Mouse (Mus musculus): ENCODE data around the gene Pcsk4. TPM values are rescaled to one million over a fixed set of nuclear protein-coding genes. Genes with fewer than 3 reads are reported as not detected.
A peak's percentile ranks its signal among the peaks of the same experiment; 100 is the strongest.

Pcsk4 gene
- polyA plus RNA-seq, 1 experiment from 2014 or later = 8.2 TPM

DNA sequence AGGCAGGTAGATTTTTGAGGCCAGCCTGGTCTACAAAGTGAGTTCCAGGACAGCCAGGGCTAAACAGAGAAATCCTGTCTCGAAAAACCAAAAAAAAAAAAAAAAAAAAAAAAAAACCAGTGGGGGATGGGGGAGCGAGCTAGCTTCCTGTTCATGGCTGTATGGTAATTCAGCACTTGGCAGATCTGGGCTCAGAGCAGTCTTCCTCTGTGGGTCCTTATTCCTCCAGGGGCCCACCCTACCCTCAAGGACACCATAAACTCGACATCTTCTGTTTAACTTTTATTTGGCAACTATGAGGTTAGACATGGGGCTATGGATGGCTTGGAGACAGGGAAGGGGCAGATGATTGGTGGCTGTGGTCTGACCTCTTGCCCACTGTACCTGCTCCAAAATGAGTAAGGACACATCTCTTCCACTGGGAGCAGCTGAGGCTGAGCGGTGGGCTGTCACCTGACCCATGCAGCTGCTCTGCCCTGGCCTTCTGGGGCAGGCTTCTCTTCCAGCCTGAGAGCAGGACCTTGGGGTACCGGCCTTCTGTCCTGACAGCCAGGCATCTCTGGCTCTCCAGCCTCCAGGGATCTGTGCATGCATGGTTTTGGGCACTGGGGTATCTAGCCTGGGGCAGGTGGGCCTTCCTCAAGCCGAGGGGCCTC lies 8.2 kb downstream of the Pcsk4 start:
- H3K4me1 ChIP-seq = peaks cover 59% of the 10 kb centered on the region
- no peak for ATAC-seq (ENCODE audit: low FRiP score)
- no peaks in the 10 kb centered on the region for H3K9me3 ChIP-seq (replicated peaks)
- peaks cover 2% of the 10 kb centered on the region; the same call in 1 of the 2 replicates for H3K27me3 ChIP-seq (replicated peaks)
- peaks cover 23% of the 10 kb centered on the region for H3K36me3 ChIP-seq
- no peak overlapping the region for H3K4me3 ChIP-seq (replicated peaks)
- no peak overlapping the region; the same call in 1 of the 2 replicates for H3K4me2 ChIP-seq
- WGBS = 78% methylated on average over 6 of the region's 6 CpGs
- H3K9ac ChIP-seq (replicated peaks) = no peak overlapping the region
- H3K27ac ChIP-seq (replicated peaks) = no peak overlapping the region

DNA sequence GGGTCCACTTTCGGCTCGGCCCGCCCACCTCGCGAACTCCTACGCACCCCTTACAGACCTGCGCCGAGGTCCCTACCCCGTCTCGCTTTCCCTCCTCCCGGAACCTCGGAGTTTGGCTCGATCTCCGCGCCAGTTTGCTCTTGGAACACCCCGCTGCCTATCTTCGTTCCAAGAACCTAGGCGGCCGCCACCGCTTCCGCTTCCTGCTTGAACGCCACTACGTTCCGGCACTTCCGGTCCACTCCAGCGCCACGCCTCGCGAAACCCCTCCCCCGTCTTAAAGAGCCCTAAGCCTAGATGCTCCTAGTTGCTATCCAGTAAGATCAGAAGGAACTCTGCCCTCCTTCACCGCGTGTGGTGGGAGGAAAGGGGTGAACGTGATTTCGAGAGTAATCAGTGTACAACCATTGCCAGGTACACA lies 8.9 kb downstream of the Pcsk4 start, which contains the start of gene 2310011J03Rik:
TSS of gene 2310011J03Rik (minus strand) at position 198 of the 421 bp plus-strand sequence.
- Histone ChIP-seq H3K4me3 (replicated peaks) (peak within 1 kb of the TSS; percentile 72), H3K27ac (replicated peaks) (peak within 1 kb of the TSS; percentile 76), H3K4me2 (peak within 1 kb of the TSS; percentile 96), H3K9ac (replicated peaks) (peak within 1 kb of the TSS; percentile 64), H3K36me3 (peaks cover 31% of the 10 kb centered on the region), H3K9me3 (replicated peaks) (no peaks in the 10 kb centered on the region), H3K27me3 (replicated peaks) (peaks cover 2% of the 10 kb centered on the region; the same call in 1 of the 2 replicates), H3K4me1 (peaks cover 67% of the 10 kb centered on the region)
- peak; percentile 71 for ATAC-seq (ENCODE audit: low FRiP score)
- WGBS = under 1% methylated on average over 34 of the region's 34 CpGs

DNA sequence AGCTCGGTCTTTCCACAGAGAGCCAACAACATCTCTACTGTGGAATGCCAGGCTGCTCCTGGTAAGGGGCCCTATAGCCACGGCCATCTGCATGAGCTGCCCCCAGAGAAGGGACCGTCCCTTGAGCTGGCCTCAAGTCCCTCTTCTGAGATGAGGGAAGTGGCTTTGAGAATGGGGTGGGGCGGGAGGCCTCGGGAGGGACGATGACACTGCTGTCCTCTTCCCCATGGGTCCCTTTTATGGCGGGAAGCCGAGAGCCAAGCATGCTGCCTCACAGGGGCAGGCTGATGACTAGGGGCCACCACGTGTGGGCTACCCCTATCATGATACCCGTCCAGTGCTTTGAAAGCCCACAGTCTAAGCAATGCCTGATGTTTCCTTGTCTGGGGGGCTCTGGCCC lies 12.3 kb downstream of the Pcsk4 start:
- H3K4me3 ChIP-seq (replicated peaks) = no peak overlapping the region
- H3K36me3 ChIP-seq = peaks cover 63% of the 10 kb centered on the region
- 34% methylated on average over 10 of the region's 10 CpGs for WGBS
- peaks cover 76% of the 10 kb centered on the region for H3K4me1 ChIP-seq
- H3K9me3 ChIP-seq (replicated peaks) = no peaks in the 10 kb centered on the region
- no peak overlapping the region for H3K4me2 ChIP-seq
- H3K9ac ChIP-seq (replicated peaks) = no peak overlapping the region
- no peaks in the 10 kb centered on the region for H3K27me3 ChIP-seq (replicated peaks)
- H3K27ac ChIP-seq (replicated peaks) = peak overlapping the region; percentile 3; the same call in 1 of the 2 replicates
- ATAC-seq (ENCODE audit: low FRiP score) = no peak

DNA sequence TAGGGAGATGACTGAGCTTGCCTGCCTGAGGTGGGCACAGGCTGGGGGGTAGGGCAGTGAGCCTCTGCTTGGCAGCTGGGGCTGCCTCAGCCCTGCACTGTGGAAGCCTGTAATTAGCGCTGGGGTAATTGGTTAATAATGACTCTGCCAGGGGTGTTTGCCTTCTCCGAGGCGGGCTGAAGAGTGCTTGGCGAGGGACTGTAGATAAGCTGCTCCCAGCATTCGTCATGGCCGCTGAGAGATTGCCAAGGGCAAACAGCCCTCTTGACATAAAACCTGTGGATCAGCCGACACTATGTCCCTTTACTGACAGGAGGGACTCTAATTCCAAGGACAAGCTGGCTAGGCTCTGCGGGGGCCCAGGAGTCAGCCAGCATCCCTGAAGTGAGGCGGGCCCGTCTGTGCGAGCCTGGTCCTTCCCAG lies 12.9 kb downstream of the Pcsk4 start:
- Histone ChIP-seq H3K36me3 (peaks cover 69% of the 10 kb centered on the region), H3K9me3 (replicated peaks) (no peaks in the 10 kb centered on the region), H3K27ac (replicated peaks) (0 out of 2 replicates have a peak overlapping the region, but pooled peaks have one; percentile 3), H3K9ac (replicated peaks) (no peak overlapping the region), H3K4me2 (no peak overlapping the region; the same call in 1 of the 2 replicates), H3K4me3 (replicated peaks) (no peak overlapping the region), H3K4me1 (peaks cover 73% of the 10 kb centered on the region), H3K27me3 (replicated peaks) (no peaks in the 10 kb centered on the region)
- 15% methylated on average over 11 of the region's 11 CpGs for WGBS
- ATAC-seq (ENCODE audit: low FRiP score) = no peak

DNA sequence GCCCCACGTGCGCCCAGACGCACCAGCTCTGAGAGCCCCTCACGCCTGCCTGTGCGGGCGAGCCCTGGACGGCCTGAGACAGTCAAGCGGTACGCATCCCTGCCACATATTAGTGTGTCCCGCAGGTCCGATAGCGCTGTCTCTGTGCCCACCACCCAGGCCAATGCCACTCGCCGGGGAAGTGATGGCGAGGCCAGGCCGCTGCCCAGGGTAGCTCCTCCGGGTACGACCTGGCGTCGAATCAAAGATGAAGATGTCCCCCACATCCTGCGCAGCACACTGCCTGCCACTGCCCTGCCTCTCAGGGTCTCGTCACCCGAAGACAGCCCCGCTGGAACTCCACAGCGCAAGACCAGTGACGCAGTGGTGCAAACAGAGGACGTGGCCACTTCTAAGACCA lies 14.0 kb downstream of the Pcsk4 start:
- no peak for ATAC-seq (ENCODE audit: low FRiP score)
- Histone ChIP-seq H3K27me3 (replicated peaks) (no peaks in the 10 kb centered on the region), H3K4me3 (replicated peaks) (no peak overlapping the region), H3K9me3 (replicated peaks) (no peaks in the 10 kb centered on the region), H3K4me1 (peaks cover 69% of the 10 kb centered on the region), H3K27ac (replicated peaks) (no peak overlapping the region), H3K4me2 (no peak overlapping the region), H3K9ac (replicated peaks) (no peak overlapping the region), H3K36me3 (peaks cover 79% of the 10 kb centered on the region)
- WGBS = 50% methylated on average over 27 of the region's 27 CpGs

DNA sequence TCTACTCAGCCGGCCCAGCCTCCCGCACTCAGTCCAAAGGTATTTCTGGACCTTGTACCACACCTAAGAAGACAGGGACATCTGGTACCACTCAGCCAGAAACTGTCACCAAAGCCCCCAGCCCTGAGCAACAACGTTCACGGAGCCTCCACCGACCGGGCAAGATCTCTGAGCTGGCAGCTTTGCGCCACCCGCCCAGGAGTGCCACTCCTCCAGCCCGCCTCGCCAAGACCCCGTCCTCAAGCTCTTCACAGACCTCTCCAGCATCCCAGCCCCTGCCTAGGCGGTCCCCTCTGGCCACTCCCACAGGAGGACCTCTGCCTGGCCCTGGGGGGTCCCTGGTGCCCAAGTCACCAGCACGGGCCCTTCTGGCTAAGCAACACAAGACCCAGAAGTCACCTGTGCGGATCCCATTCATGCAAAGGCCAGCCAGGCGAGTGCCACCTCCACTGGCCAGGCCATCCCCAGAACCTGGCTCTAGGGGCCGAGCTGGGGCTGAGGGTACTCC lies 14.8 kb downstream of the Pcsk4 start:
- Histone ChIP-seq H3K9me3 (replicated peaks) (no peaks in the 10 kb centered on the region), H3K4me2 (no peak overlapping the region), H3K4me1 (peaks cover 63% of the 10 kb centered on the region), H3K27ac (replicated peaks) (no peak overlapping the region), H3K27me3 (replicated peaks) (no peaks in the 10 kb centered on the region), H3K36me3 (peaks cover 87% of the 10 kb centered on the region), H3K9ac (replicated peaks) (no peak overlapping the region), H3K4me3 (replicated peaks) (no peak overlapping the region)
- 55% methylated on average over 16 of the region's 16 CpGs for WGBS
- ATAC-seq (ENCODE audit: low FRiP score) = no peak

DNA sequence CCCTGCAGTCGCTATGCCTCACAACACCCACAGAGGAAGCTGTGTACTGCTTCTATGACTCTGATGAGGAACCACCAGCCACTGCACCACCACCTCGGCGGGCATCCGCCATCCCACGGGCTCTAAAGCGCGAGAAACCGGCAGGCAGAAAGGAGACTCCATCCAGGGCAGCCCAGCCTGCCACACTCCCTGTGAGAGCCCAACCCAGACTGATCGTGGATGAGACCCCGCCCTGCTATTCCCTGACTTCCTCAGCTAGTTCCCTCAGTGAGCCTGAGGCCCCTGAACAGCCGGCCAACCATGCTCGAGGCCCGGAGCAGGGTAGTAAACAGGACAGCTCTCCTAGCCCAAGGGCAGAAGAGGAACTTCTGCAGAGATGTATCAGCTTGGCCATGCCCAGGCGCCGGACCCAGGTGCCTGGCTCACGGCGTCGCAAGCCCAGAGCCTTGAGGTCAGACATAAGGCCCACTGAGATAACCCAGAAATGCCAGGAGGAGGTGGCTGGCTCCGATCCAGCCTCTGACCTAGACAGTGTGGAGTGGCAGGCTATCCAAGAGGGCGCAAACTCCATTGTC lies 15.6 kb downstream of the Pcsk4 start:
- H3K27ac ChIP-seq (replicated peaks) = no peak overlapping the region
- H3K4me3 ChIP-seq (replicated peaks) = no peak overlapping the region
- H3K9ac ChIP-seq (replicated peaks) = no peak overlapping the region
- no peaks in the 10 kb centered on the region for H3K27me3 ChIP-seq (replicated peaks)
- no peak for ATAC-seq (ENCODE audit: low FRiP score)
- peaks cover 55% of the 10 kb centered on the region for H3K4me1 ChIP-seq
- 50% methylated on average over 20 of the region's 20 CpGs for WGBS
- no peak overlapping the region for H3K4me2 ChIP-seq
- H3K9me3 ChIP-seq (replicated peaks) = no peaks in the 10 kb centered on the region
- H3K36me3 ChIP-seq = peaks cover 95% of the 10 kb centered on the region

DNA sequence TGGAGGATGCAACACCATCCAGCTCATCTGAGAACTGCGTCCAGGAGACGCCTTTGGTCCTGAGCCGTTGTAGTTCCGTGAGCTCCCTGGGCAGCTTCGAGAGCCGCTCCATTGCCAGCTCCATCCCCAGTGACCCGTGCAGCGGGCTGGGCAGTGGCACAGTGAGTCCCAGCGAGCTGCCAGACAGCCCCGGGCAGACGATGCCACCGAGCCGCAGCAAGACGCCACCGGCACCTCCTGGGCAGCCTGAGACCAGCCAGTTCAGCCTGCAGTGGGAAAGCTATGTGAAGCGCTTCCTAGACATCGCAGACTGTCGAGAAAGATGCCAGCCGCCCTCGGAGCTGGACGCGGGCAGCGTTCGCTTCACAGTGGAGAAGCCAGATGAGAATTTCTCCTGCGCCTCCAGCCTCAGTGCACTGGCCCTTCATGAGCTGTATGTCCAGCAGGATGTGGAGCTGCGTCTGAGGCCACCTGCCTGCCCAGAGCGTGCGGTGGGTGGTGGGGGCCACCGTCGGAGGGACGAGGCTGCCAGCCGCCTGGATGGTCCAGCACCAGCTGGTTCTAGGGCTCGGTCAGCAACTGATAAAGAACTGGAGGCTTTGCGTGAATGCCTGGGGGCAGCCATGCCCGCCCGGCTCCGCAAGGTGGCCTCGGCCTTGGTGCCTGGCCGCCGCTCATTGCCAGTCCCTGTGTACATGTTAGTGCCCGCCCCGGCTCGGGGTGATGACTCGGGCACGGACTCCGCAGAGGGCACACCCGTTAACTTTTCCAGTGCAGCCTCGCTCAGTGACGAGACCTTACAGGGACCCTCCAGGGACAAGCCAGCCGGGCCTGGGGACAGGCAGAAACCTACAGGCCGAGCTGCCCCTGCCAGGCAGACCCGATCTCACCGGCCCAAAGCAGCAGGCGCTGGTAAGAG lies 16.5 kb downstream of the Pcsk4 start:
- no peak overlapping the region for H3K27ac ChIP-seq (replicated peaks)
- H3K4me3 ChIP-seq (replicated peaks) = no peak overlapping the region
- H3K4me2 ChIP-seq = no peak overlapping the region
- H3K9me3 ChIP-seq (replicated peaks) = no peaks in the 10 kb centered on the region
- peaks cover 50% of the 10 kb centered on the region for H3K4me1 ChIP-seq
- H3K27me3 ChIP-seq (replicated peaks) = no peaks in the 10 kb centered on the region
- ATAC-seq (ENCODE audit: low FRiP score) = no peak
- WGBS = 67% methylated on average over 54 of the region's 54 CpGs
- H3K36me3 ChIP-seq = peaks cover 97% of the 10 kb centered on the region
- H3K9ac ChIP-seq (replicated peaks) = no peak overlapping the region

DNA sequence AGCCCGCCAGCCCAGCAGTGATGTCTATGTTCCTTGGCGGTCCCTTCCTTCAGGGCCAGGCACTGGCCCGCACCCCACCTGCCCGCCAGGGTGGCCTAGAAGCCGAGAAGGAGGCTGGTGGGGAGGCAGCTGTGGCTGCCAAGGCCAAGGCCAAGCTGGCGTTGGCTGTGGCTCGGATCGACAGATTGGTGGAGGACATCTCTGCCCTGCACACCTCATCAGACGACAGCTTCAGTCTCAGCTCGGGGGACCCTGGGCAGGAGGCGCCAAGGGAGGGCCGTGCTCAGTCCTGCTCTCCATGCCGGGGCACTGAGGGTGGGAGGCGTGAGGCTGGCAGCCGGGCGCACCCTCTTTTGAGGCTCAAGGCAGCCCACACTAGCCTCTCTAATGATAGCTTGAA lies 17.7 kb downstream of the Pcsk4 start:
- Histone ChIP-seq H3K27me3 (replicated peaks) (no peaks in the 10 kb centered on the region), H3K36me3 (peaks cover 98% of the 10 kb centered on the region), H3K9ac (replicated peaks) (no peak overlapping the region), H3K4me1 (peaks cover 41% of the 10 kb centered on the region), H3K4me2 (no peak overlapping the region), H3K9me3 (replicated peaks) (no peaks in the 10 kb centered on the region), H3K4me3 (replicated peaks) (no peak overlapping the region), H3K27ac (replicated peaks) (no peak overlapping the region)
- ATAC-seq (ENCODE audit: low FRiP score) = no peak
- 87% methylated on average over 16 of the region's 16 CpGs for WGBS

DNA sequence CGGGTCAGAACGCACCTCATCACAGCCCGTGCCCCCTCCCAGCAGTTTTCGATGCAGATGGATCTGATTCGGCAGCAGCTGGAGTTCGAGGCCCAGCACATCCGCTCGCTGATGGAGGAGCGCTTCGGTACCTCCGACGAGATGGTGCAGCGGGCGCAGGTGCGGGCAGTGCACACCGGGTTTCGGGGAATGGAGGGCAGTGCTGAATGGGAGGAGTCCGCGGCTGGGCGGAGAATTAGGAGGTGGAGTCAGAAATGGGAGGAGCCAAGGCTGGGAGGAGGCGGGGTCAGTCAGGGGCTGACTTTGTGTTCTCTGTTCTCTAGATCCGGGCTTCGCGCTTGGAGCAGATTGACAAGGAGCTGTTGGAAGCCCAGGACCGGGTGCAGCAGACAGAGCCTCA lies 24.4 kb downstream of the Pcsk4 start:
- peaks cover 62% of the 10 kb centered on the region for H3K36me3 ChIP-seq
- no peaks in the 10 kb centered on the region for H3K27me3 ChIP-seq (replicated peaks)
- peak overlapping the region; percentile 0; the same call in 1 of the 2 replicates for H3K4me3 ChIP-seq (replicated peaks)
- no peak for ATAC-seq (ENCODE audit: low FRiP score)
- WGBS = 12% methylated on average over 25 of the region's 25 CpGs
- H3K9me3 ChIP-seq (replicated peaks) = no peaks in the 10 kb centered on the region
- H3K4me1 ChIP-seq = peaks cover 56% of the 10 kb centered on the region
- no peak overlapping the region for H3K27ac ChIP-seq (replicated peaks)
- peak overlapping the region; percentile 32 for H3K4me2 ChIP-seq
- H3K9ac ChIP-seq (replicated peaks) = no peak overlapping the region

DNA sequence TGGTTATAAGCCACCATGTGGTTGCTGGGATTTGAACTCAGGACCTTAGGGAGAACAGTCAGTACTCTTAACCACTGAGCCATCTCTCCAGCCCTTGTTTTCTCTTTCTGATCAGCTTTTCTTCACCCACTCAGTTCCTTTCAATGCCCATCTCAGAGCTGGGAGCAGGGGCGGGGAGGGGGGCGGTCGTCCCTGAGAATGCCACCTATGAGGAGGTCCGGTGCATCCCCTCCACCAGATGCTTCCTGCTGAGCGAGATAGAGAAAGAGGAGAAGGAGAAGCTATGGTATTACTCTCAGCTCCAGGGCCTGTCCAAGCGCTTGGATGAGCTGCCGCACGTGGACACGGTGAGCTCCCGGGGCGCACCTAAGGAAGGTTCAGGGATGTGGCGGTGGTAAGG lies 24.8 kb downstream of the Pcsk4 start:
- H3K4me1 ChIP-seq = peaks cover 59% of the 10 kb centered on the region
- no peaks in the 10 kb centered on the region for H3K27me3 ChIP-seq (replicated peaks)
- no peak overlapping the region for H3K27ac ChIP-seq (replicated peaks)
- ATAC-seq (ENCODE audit: low FRiP score) = no peak
- peak overlapping the region; percentile 0; the same call in 1 of the 2 replicates for H3K4me3 ChIP-seq (replicated peaks)
- WGBS = 23% methylated on average over 12 of the region's 12 CpGs
- peak overlapping the region; percentile 32 for H3K4me2 ChIP-seq
- H3K9ac ChIP-seq (replicated peaks) = 0 out of 2 replicates have a peak overlapping the region, but pooled peaks have one; percentile 18
- no peaks in the 10 kb centered on the region for H3K9me3 ChIP-seq (replicated peaks)
- H3K36me3 ChIP-seq = peaks cover 58% of the 10 kb centered on the region

All from neural tube, embryonic 15.5 days (tissue).